ENCODE assay signal across 7 mouse cellular contexts in the genomic region with DNA sequence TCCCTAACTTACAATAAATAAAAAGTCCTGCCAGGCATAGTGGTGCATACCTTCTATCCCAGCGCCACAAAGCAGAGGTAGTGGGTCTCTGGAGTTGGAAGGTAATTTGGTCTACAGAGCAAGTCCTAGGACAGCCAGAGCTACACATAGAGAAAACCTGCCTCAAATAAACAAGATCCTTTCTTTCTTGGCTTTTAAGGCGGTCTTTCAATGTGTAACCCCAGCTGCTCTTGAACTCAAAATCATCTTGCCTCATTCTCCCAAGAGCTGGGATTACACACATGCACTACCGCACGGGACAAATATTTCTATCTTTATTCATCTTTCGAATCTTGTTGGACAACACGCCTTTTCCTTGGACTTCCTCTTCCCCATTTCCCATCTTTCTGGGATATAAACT. TPM values are rescaled to one million over a fixed set of nuclear protein-coding genes. Genes with fewer than 3 reads are reported as not detected.
DNase-seq lines count a peak whose midpoint lies in the region; ATAC-seq lines count a peak whose summit lies in the region.

No protein-coding gene starts in this region.

- no peaks in the 10 kb centered on the region for H3K9me3 ChIP-seq in megakaryocyte, embryonic 14.5 days
- H3K9me3 ChIP-seq in forebrain, embryonic 16.5 days (ENCODE audit: control insufficient read depth, low read length), result no peaks in the 10 kb centered on the region
- no peaks in the 10 kb centered on the region for H3K9me3 ChIP-seq in liver, embryonic 13.5 days (replicated peaks)

- H3K27ac ChIP-seq in forebrain, embryonic 16.5 days (ENCODE audit: low read length), result peak overlapping the region; percentile 84; the same call in 1 of the 2 replicates
- peak overlapping the region; percentile 91; the same call in 1 of the 2 replicates for H3K27ac ChIP-seq in liver, embryonic 13.5 days

- peaks cover 80% of the 10 kb centered on the region for H3K4me1 ChIP-seq in megakaryocyte, embryonic 14.5 days
- peaks cover 26% of the 10 kb centered on the region for H3K4me1 ChIP-seq in forebrain, embryonic 16.5 days (replicated peaks; ENCODE audit: control insufficient read depth, insufficient read depth, low read length)
- H3K4me1 ChIP-seq in liver, embryonic 13.5 days (replicated peaks), result peaks cover 83% of the 10 kb centered on the region

- no peak for DNase-seq in liver, embryonic 13.5 days
- DNase-seq in layer of hippocampus, postnatal 25 days (ENCODE audit: extremely low spot score in 1 of 2, low spot score in 1 of 2), result no peak

- 77% methylated on average over 6 of the region's 6 CpGs for WGBS in forebrain, embryonic 16.5 days
- WGBS in liver, embryonic 13.5 days (ENCODE audit: insufficient replicate concordance), result 59% methylated on average over 6 of the region's 6 CpGs

- no peak for ATAC-seq in megakaryocyte, adult 5-6 weeks (ENCODE audit: poor library complexity, severe bottlenecking)
- ATAC-seq in forebrain, embryonic 16.5 days, result no peak
- ATAC-seq in liver, embryonic 13.5 days (ENCODE audit: low read depth), result no peak
- no peak for ATAC-seq in monocyte, adult 5-6 weeks (replicated peaks; ENCODE audit: insufficient number of reproducible peaks, low FRiP score, low TSS enrichment, poor library complexity, severe bottlenecking)
- ATAC-seq in CD4-positive, CD25-positive, alpha-beta regulatory T cell, adult 4 months, result no peak

- peak overlapping the region; percentile 99 for H3K4me3 ChIP-seq in megakaryocyte, embryonic 14.5 days (replicated peaks)
- peak overlapping the region; percentile 96 for H3K4me3 ChIP-seq in forebrain, embryonic 16.5 days (replicated peaks; ENCODE audit: low read length)
- peak overlapping the region; percentile 99 for H3K4me3 ChIP-seq in liver, embryonic 13.5 days (replicated peaks)

- peak overlapping the region; percentile 89 for H3K4me2 ChIP-seq in forebrain, embryonic 16.5 days (ENCODE audit: low read length)
- H3K4me2 ChIP-seq in liver, embryonic 13.5 days, result peak overlapping the region; percentile 96

- H3K9ac ChIP-seq in forebrain, embryonic 16.5 days (replicated peaks; ENCODE audit: low read depth, low read length), result peak overlapping the region; percentile 97
- H3K9ac ChIP-seq in liver, embryonic 13.5 days, result peak overlapping the region; percentile 94

- H3K36me3 ChIP-seq in megakaryocyte, embryonic 14.5 days (replicated peaks; ENCODE audit: low read length), result no peaks in the 10 kb centered on the region
- H3K36me3 ChIP-seq in forebrain, embryonic 16.5 days (ENCODE audit: control insufficient read depth, insufficient read depth), result no peaks in the 10 kb centered on the region
- no peaks in the 10 kb centered on the region for H3K36me3 ChIP-seq in liver, embryonic 13.5 days

- H3K27me3 ChIP-seq in megakaryocyte, embryonic 14.5 days (replicated peaks), result no peaks in the 10 kb centered on the region
- H3K27me3 ChIP-seq in forebrain, embryonic 16.5 days (replicated peaks; ENCODE audit: control insufficient read depth, insufficient read depth, low read length), result no peaks in the 10 kb centered on the region
- no peaks in the 10 kb centered on the region for H3K27me3 ChIP-seq in liver, embryonic 13.5 days

RNA-seq across cellular contexts. Expression of a gene that starts 1.4 kb away (rescaled TPM):
- polyA plus RNA-seq in megakaryocyte, embryonic 14.5 days (2012; ENCODE audit: insufficient read depth, low replicate concordance), result 22.2 and 27.5 TPM in 2 replicates
- 23.2 and 26.6 TPM in 2 replicates for total RNA-seq in megakaryocyte, adult 5-6 weeks (2015)
- total RNA-seq in megakaryocyte, adult 5-6 weeks (2017), result 19.6 and 26.5 TPM in 2 replicates
- polyA plus RNA-seq in forebrain, embryonic 16.5 days (2015; fragmentation: Nextera tagmentation; extraction: Ambion mirVana), result 8.4 and 12.1 TPM in 2 replicates
- 6.1 and 6.8 TPM in 2 replicates for polyA plus RNA-seq in liver, embryonic 13.5 days (2015; fragmentation: Nextera tagmentation; extraction: Ambion mirVana)
- total RNA-seq in monocyte, adult 5-6 weeks (2017), result 24.9 to 45.0 TPM (median 31.7 TPM) in 3 replicates
- 10 to 100 TPM; 20.1 to 20.8 TPM for total RNA-seq in layer of hippocampus, postnatal 25 days (2021)
- 10 to 100 TPM; 18.8 to 19.9 TPM for polyA plus RNA-seq in CD4-positive, CD25-positive, alpha-beta regulatory T cell, adult 4 months (2017; shearing (Covaris generic))

RNA-seq across cellular contexts. Expression of a gene that starts 44.5 kb away (rescaled TPM):
- polyA plus RNA-seq in megakaryocyte, embryonic 14.5 days (2012; ENCODE audit: insufficient read depth, low replicate concordance), result 2.2 and 6.9 TPM in 2 replicates
- 139 and 169 TPM in 2 replicates for total RNA-seq in megakaryocyte, adult 5-6 weeks (2015)
- 344 and 355 TPM in 2 replicates for total RNA-seq in megakaryocyte, adult 5-6 weeks (2017)
- 146 and 153 TPM in 2 replicates for polyA plus RNA-seq in forebrain, embryonic 16.5 days (2015; fragmentation: Nextera tagmentation; extraction: Ambion mirVana)
- 120 and 121 TPM in 2 replicates for polyA plus RNA-seq in liver, embryonic 13.5 days (2015; fragmentation: Nextera tagmentation; extraction: Ambion mirVana)
- total RNA-seq in monocyte, adult 5-6 weeks (2017), result 316 to 442 TPM (median 424 TPM) in 3 replicates
- total RNA-seq in layer of hippocampus, postnatal 25 days (2021), result 10 to 100 TPM; 54.5 to 58.6 TPM
- 100 to 1,000 TPM; 260 to 342 TPM for polyA plus RNA-seq in CD4-positive, CD25-positive, alpha-beta regulatory T cell, adult 4 months (2017; shearing (Covaris generic))

Comparison
In these comparisons a context has a peak if more than half of its experiments do, and no peak if none do; other contexts are left out.
1. RNA of a gene that starts 44.5 kb away (polyA plus RNA-seq): 260 to 342 TPM in CD4-positive, CD25-positive, alpha-beta regulatory T cell, adult 4 months, 146 to 153 TPM in forebrain, embryonic 16.5 days and 120 to 121 TPM in liver, embryonic 13.5 days; 2.2 to 6.9 TPM in megakaryocyte, embryonic 14.5 days; every median in the first group is over 10 times any median in the second.
2. Peak in every context shown above with its lines, with median percentiles within 50 percentile points of each other: H3K4me3 ChIP-seq.